Mouse (Mus musculus): ENCODE measurements around the gene Gabbr2.

The Gabbr2 gene

GRCm38 (mm10) chr4:46991959-46992316 is 265 bp upstream of the Gabbr2 start:
- in situ Hi-C loops (cut with MboI; ENCODE audit: low pct_unique_long_range_greater_than_20kb in 1 of 2, low sequenced_read_pairs in 2 of 2, unreplicated experiment in 1 of 2) = no loop called here

- in situ Hi-C loops (cut with MboI; ENCODE audit: low pct_unique_long_range_greater_than_20kb in 1 of 2, low sequenced_read_pairs in 2 of 2, unreplicated experiment in 1 of 2) = no loop called here
Observed at GRCm38 (mm10) chr4:46990281-46991015, 1.2 kb downstream of the Gabbr2 start.

GRCm38 (mm10) chr4:46989842-46990241 is 1.8 kb downstream of the Gabbr2 start:
- in situ Hi-C loops (cut with MboI; ENCODE audit: low pct_unique_long_range_greater_than_20kb in 1 of 2, low sequenced_read_pairs in 2 of 2, unreplicated experiment in 1 of 2) = no loop called here

- in situ Hi-C loops (cut with MboI; ENCODE audit: low pct_unique_long_range_greater_than_20kb in 1 of 2, low sequenced_read_pairs in 2 of 2, unreplicated experiment in 1 of 2) = no loop called here
Observed at GRCm38 (mm10) chr4:46988824-46989223, 2.8 kb downstream of the Gabbr2 start.

GRCm38 (mm10) chr4:46988257-46988656 is 3.4 kb downstream of the Gabbr2 start:
- in situ Hi-C loops (cut with MboI; ENCODE audit: low pct_unique_long_range_greater_than_20kb in 1 of 2, low sequenced_read_pairs in 2 of 2, unreplicated experiment in 1 of 2) = no loop called here

GRCm38 (mm10) chr4:46987809-46988208 is 3.9 kb downstream of the Gabbr2 start:
- in situ Hi-C loops (cut with MboI; ENCODE audit: low pct_unique_long_range_greater_than_20kb in 1 of 2, low sequenced_read_pairs in 2 of 2, unreplicated experiment in 1 of 2) = no loop called here

- in situ Hi-C loops (cut with MboI; ENCODE audit: low pct_unique_long_range_greater_than_20kb in 1 of 2, low sequenced_read_pairs in 2 of 2, unreplicated experiment in 1 of 2) = no loop called here
Observed at GRCm38 (mm10) chr4:46986054-46986453, 5.6 kb downstream of the Gabbr2 start.

- in situ Hi-C loops (cut with MboI; ENCODE audit: low pct_unique_long_range_greater_than_20kb in 1 of 2, low sequenced_read_pairs in 2 of 2, unreplicated experiment in 1 of 2) = no loop called here
Observed at GRCm38 (mm10) chr4:46982912-46983311, 8.8 kb downstream of the Gabbr2 start.

GRCm38 (mm10) chr4:46982094-46982493 is 9.6 kb downstream of the Gabbr2 start:
- in situ Hi-C loops (cut with MboI; ENCODE audit: low pct_unique_long_range_greater_than_20kb in 1 of 2, low sequenced_read_pairs in 2 of 2, unreplicated experiment in 1 of 2) = no loop called here

- in situ Hi-C loops (cut with MboI; ENCODE audit: low pct_unique_long_range_greater_than_20kb in 1 of 2, low sequenced_read_pairs in 2 of 2, unreplicated experiment in 1 of 2) = no loop called here
Observed at GRCm38 (mm10) chr4:46978371-46978770, 13.3 kb downstream of the Gabbr2 start.

- in situ Hi-C loops (cut with MboI; ENCODE audit: low pct_unique_long_range_greater_than_20kb in 1 of 2, low sequenced_read_pairs in 2 of 2, unreplicated experiment in 1 of 2) = no loop called here
Observed at GRCm38 (mm10) chr4:46977161-46977560, 14.5 kb downstream of the Gabbr2 start.

GRCm38 (mm10) chr4:46976671-46977071 is 15.0 kb downstream of the Gabbr2 start:
- in situ Hi-C loops (cut with MboI; ENCODE audit: low pct_unique_long_range_greater_than_20kb in 1 of 2, low sequenced_read_pairs in 2 of 2, unreplicated experiment in 1 of 2) = no loop called here

- in situ Hi-C loops (cut with MboI; ENCODE audit: low pct_unique_long_range_greater_than_20kb in 1 of 2, low sequenced_read_pairs in 2 of 2, unreplicated experiment in 1 of 2) = no loop called here
Observed at GRCm38 (mm10) chr4:46973322-46973721, 18.4 kb downstream of the Gabbr2 start.

- in situ Hi-C loops (cut with MboI; ENCODE audit: low pct_unique_long_range_greater_than_20kb in 1 of 2, low sequenced_read_pairs in 2 of 2, unreplicated experiment in 1 of 2) = no loop called here
Observed at GRCm38 (mm10) chr4:46967981-46968380, 23.7 kb downstream of the Gabbr2 start.

- in situ Hi-C loops (cut with MboI; ENCODE audit: low pct_unique_long_range_greater_than_20kb in 1 of 2, low sequenced_read_pairs in 2 of 2, unreplicated experiment in 1 of 2) = no loop called here
Observed at GRCm38 (mm10) chr4:46966551-46966950, 25.1 kb downstream of the Gabbr2 start.

GRCm38 (mm10) chr4:46961403-46961802 is 30.3 kb downstream of the Gabbr2 start:
- in situ Hi-C loops (cut with MboI; ENCODE audit: low pct_unique_long_range_greater_than_20kb in 1 of 2, low sequenced_read_pairs in 2 of 2, unreplicated experiment in 1 of 2) = no loop called here

GRCm38 (mm10) chr4:46960208-46960607 is 31.5 kb downstream of the Gabbr2 start:
- in situ Hi-C loops (cut with MboI; ENCODE audit: low pct_unique_long_range_greater_than_20kb in 1 of 2, low sequenced_read_pairs in 2 of 2, unreplicated experiment in 1 of 2) = no loop called here

- in situ Hi-C loops (cut with MboI; ENCODE audit: low pct_unique_long_range_greater_than_20kb in 1 of 2, low sequenced_read_pairs in 2 of 2, unreplicated experiment in 1 of 2) = no loop called here
Observed at GRCm38 (mm10) chr4:46959776-46960175, 31.9 kb downstream of the Gabbr2 start.

- in situ Hi-C loops (cut with MboI; ENCODE audit: low pct_unique_long_range_greater_than_20kb in 1 of 2, low sequenced_read_pairs in 2 of 2, unreplicated experiment in 1 of 2) = no loop called here
Observed at GRCm38 (mm10) chr4:46957955-46958354, 33.7 kb downstream of the Gabbr2 start.

GRCm38 (mm10) chr4:46956966-46957365 is 34.7 kb downstream of the Gabbr2 start:
- in situ Hi-C loops (cut with MboI; ENCODE audit: low pct_unique_long_range_greater_than_20kb in 1 of 2, low sequenced_read_pairs in 2 of 2, unreplicated experiment in 1 of 2) = no loop called here

- in situ Hi-C loops (cut with MboI; ENCODE audit: low pct_unique_long_range_greater_than_20kb in 1 of 2, low sequenced_read_pairs in 2 of 2, unreplicated experiment in 1 of 2) = no loop called here
Observed at GRCm38 (mm10) chr4:46953021-46953420, 38.7 kb downstream of the Gabbr2 start.

Measured in mouse embryonic stem cell (cell line).